Mouse (Mus musculus): ENCODE measurements around the gene Gm5751. TPM values are rescaled to one million over a fixed set of nuclear protein-coding genes. Genes with fewer than 3 reads are reported as not detected.
"Not testable (repeated sequence)": the region's sequence is repeated elsewhere in the genome, so short reads cannot be mapped to it uniquely, and the experiment has no call there.

The Gm5751 gene
- total RNA-seq (2017) = not detected in 2 replicates

DNA sequence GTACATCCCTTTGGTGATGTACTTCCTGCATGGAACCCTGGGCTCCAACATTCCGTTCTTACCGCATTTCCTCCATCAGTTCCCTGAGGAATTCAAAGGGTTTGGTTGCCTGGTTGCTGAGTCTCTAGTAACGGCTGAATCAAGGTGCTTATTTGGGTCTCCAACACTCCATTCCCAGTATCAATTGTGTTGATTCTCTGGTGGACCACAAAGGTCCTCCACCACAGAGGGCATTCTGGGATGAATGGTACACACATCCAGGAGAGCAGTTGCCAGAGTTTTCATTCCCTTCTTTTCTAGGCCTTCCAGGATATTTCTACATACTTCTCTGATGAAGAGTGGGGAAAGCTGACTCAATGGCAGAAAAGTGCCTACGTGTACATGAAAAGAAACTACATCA, at the start of gene Gm5751:
Gm5751 (plus strand) TSS at position 301 of the 400 bp plus-strand sequence.
- not testable (repeated sequence) for ATAC-seq (ENCODE audit: extremely low read depth, insufficient number of reproducible peaks, low FRiP score, poor library complexity, severe bottlenecking)

- ATAC-seq (ENCODE audit: extremely low read depth, insufficient number of reproducible peaks, low FRiP score, poor library complexity, severe bottlenecking) = no peak
Measured at GRCm38 (mm10) chrX:8832043-8832442, 42.0 kb upstream of the Gm5751 start.

- no peak for ATAC-seq (ENCODE audit: extremely low read depth, insufficient number of reproducible peaks, low FRiP score, poor library complexity, severe bottlenecking)
Measured at GRCm38 (mm10) chrX:8843694-8844093, 30.4 kb upstream of the Gm5751 start, which contains the start of gene Gm6592. TSS of gene Gm6592 (plus strand) at chrX:8843994.

DNA sequence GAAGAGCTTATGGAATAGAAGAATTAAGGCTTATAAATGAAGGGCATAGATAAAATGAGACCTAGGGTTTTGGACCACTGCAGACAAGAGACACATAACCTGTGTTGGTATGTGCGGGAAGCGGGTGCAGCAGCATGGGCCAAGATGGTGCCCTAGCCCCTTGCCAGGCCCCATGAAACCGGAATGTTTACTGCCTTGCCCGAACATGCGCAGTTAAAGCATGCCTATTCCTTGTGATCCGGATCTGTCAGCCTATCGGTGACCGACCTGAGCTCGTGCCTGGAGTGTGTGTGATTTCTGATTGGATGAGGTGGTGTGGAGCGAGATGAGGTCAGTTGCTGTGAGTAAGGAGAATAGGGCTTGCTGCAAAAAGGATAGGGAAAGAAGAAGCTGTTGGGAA, 21.6 kb upstream of the Gm5751 start:
- ATAC-seq (ENCODE audit: extremely low read depth, insufficient number of reproducible peaks, low FRiP score, poor library complexity, severe bottlenecking) = no peak

GRCm38 (mm10) chrX:8864331-8864730, 9.7 kb upstream of the Gm5751 start:
- ATAC-seq (ENCODE audit: extremely low read depth, insufficient number of reproducible peaks, low FRiP score, poor library complexity, severe bottlenecking) = not testable (repeated sequence)

DNA sequence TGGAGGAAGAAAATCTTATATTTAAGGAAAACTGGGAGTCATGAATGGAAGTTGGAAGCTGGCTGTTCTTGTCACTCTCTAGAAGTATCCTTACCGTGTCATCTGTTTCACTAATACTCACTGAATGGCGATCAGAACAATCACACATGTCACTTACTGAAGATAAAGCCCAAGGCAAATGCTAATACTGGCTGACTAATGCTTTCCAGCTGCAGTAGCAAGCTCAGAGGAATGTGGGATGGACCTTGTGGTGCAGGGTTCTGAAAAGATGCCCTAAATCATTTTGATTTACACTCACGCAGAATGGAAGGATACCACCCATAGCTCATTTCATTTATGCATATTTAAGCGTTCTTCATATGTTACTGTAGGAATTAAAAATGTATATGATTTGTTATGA, 10.3 kb downstream of the Gm5751 start:
- ATAC-seq (ENCODE audit: extremely low read depth, insufficient number of reproducible peaks, low FRiP score, poor library complexity, severe bottlenecking) = no peak

DNA sequence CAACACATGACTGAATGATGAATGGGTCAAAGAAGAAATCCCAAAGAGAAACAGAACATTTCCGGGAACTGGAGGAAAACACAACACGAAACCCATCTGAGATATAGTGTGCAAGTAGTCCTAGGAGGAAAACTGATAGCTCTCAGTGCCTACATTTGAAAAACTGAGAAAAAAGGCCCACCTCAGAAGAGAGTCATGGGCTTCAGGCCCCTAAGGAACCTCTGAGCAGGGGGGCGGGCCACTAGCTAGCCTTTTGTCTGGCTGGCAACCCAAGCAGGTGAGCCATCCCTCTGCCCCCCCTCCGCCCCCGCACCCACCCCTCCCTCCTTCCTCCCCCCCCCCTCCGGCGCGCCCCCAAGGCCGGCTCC, 17.9 kb downstream of the Gm5751 start:
- ATAC-seq (ENCODE audit: extremely low read depth, insufficient number of reproducible peaks, low FRiP score, poor library complexity, severe bottlenecking) = no peak

GRCm38 (mm10) chrX:8892343-8893155, 18.5 kb downstream of the Gm5751 start, which contains the start of gene B630019K06Rik:
TSS of gene B630019K06Rik (plus strand) at chrX:8892382.
- no peak for ATAC-seq (ENCODE audit: extremely low read depth, insufficient number of reproducible peaks, low FRiP score, poor library complexity, severe bottlenecking)

GRCm38 (mm10) chrX:8893182-8893651, 19.2 kb downstream of the Gm5751 start:
- no peak for ATAC-seq (ENCODE audit: extremely low read depth, insufficient number of reproducible peaks, low FRiP score, poor library complexity, severe bottlenecking)

- ATAC-seq (ENCODE audit: extremely low read depth, insufficient number of reproducible peaks, low FRiP score, poor library complexity, severe bottlenecking) = no peak
Measured at GRCm38 (mm10) chrX:8900823-8901222, 26.8 kb downstream of the Gm5751 start.

DNA sequence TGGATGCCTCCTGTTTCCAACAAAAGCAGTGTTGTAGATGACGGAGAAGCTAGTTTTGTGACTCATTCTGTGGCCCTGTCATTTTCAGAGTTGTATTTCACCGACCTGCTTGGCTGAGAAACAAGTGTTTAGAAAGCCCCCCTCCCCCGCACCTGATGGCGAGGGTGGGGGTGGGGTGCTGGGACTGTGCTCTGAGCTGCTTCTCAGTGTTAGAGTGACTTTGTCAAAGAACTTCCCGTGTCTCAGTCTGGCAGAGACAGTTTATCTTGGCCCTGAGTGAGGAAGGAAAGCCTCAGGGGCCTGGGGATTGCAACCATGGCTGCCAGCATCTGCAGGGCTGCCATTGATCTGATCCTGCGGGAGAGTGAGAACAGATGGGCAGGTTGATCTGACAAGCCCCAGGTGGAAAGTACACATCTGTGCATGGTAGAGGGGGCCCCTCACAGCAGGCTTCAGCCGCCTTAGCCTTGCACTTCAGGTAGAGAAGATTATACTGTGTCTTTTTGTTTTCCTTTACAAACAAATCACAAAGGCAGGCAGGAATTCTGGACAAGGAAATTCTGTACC, 27.9 kb downstream of the Gm5751 start:
- ATAC-seq (ENCODE audit: extremely low read depth, insufficient number of reproducible peaks, low FRiP score, poor library complexity, severe bottlenecking) = no peak

- ATAC-seq (ENCODE audit: extremely low read depth, insufficient number of reproducible peaks, low FRiP score, poor library complexity, severe bottlenecking) = no peak
Measured at GRCm38 (mm10) chrX:8921080-8921479, 47.0 kb downstream of the Gm5751 start.

DNA sequence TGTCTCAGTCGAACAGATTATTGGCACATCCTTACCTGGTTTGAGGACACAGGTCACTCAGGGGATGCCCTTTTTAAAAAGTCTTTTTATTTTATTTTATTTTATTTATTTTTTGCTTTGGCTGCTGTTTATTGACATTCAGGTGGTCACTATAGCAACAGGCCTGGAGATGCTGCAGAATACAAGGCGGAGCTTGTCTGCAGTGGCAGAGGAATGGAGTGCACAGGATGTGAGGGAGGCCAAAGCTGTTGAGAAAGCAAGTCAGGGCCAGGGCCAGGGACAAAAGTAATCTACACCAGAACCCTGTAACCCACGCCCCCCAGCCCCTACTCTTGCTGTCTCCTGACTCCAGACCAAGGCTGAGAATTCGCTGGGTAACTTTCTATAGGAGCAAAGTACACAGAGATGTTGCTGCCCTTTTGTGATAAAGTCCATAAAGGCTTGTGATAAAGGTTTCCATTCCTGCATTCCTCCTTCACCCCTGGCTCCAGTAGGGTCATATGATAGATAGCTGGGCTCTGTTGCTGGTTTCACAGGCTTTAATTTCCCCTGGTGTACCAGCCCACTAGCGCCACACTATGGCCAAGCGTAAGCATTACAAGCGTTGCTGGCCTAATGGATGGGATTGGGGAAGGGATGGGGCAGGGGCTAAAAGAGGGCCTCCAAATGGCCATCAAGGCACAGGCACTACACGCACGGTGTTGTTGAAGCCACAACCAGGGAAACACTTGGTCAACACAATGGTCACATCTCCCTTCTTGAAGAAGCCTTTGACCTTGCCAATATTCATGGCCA, 48.0 kb downstream of the Gm5751 start:
- ATAC-seq (ENCODE audit: extremely low read depth, insufficient number of reproducible peaks, low FRiP score, poor library complexity, severe bottlenecking) = no peak

DNA sequence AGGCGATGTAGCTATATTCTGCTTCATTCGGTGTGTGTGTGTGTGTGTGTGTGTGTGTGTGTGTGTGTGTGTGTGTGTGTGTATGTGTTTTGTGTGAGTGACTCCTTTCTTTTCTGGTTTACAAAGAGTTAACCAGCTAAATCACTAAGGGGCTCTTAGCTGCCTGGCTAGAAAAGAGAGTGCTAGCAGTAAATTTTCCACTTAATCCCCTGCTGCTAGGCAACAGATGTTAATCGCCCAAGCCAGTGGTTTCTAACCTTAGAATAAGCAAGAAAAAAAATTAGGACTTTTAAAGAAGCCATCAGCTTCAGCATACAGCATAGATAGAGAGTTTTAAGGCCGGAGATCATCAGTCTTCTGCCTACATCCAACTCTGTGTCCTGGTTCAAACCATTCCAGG, 53.3 kb downstream of the Gm5751 start:
- ATAC-seq (ENCODE audit: extremely low read depth, insufficient number of reproducible peaks, low FRiP score, poor library complexity, severe bottlenecking) = no peak

Other genes with a start within 250 kb of the Gm5751 start
- gene Ssxb8, start 183.4 kb upstream of the Gm5751 start, total RNA-seq (2017) = not detected in 2 replicates
- not detected in 2 replicates for gene Ssx9, start 125.8 kb upstream of the Gm5751 start, total RNA-seq (2017)
- not detected in 2 replicates for gene Ssxb5, start 70.6 kb upstream of the Gm5751 start, total RNA-seq (2017)
- not detected in 2 replicates for gene Gm6592, start 30.3 kb upstream of the Gm5751 start, total RNA-seq (2017)
- 0.25 TPM in 1 of 2 replicates, not detected in the other for gene B630019K06Rik, start 18.1 kb downstream of the Gm5751 start, total RNA-seq (2017)
- gene Fthl17b, start 88.7 kb downstream of the Gm5751 start, total RNA-seq (2017) = not detected in 2 replicates
- gene Fthl17c, start 102.3 kb downstream of the Gm5751 start, total RNA-seq (2017) = not detected in 2 replicates
- gene Fthl17d, start 112.5 kb downstream of the Gm5751 start, total RNA-seq (2017) = not detected in 2 replicates
- not detected in 2 replicates for gene Fthl17e, start 159.2 kb downstream of the Gm5751 start, total RNA-seq (2017)
- not detected in 2 replicates for gene Fthl17f, start 188.8 kb downstream of the Gm5751 start, total RNA-seq (2017)
- gene 4930402K13Rik, start 230.3 kb downstream of the Gm5751 start, total RNA-seq (2017) = not detected in 2 replicates